Mouse (Mus musculus): ENCODE results near the gene Tigd4. TPM values are rescaled to one million over a fixed set of nuclear protein-coding genes. Genes with fewer than 3 reads are reported as not detected.

Gene Tigd4
- polyA plus RNA-seq, 1 experiment from 2014 or later, result 0.05 TPM

- no peak overlapping the region for H3K4me3 ChIP-seq (ENCODE audit: low read depth, low read length)
- ATAC-seq (peak; percentile 72), DNase-seq (ENCODE audit: low spot score) (peak; percentile 67)
- 43% methylated on average over 11 of the region's 12 CpGs for WGBS
- 0 out of 2 replicates have a peak, but pooled peaks have one; percentile 3 for TF ChIP-seq CTCF (IDR thresholded peaks at IDR 0.05)
- no peak for TF ChIP-seq EP300 (IDR thresholded peaks at IDR 0.05)
- no peaks in the 10 kb centered on the region for H3K9me3 ChIP-seq (ENCODE audit: low read length)
- no peak overlapping the region for H3K4me2 ChIP-seq (replicated peaks; ENCODE audit: low read depth, low read length)
- no peaks in the 10 kb centered on the region for H3K27me3 ChIP-seq (replicated peaks; ENCODE audit: insufficient read depth, low read length)
- no peaks in the 10 kb centered on the region for H3K4me1 ChIP-seq (ENCODE audit: insufficient read depth, low read depth, low read length)
- no peak overlapping the region for H3K9ac ChIP-seq (replicated peaks; ENCODE audit: low read depth)
- no peaks in the 10 kb centered on the region for H3K36me3 ChIP-seq (ENCODE audit: insufficient read depth, low read length)
- no peak overlapping the region for H3K27ac ChIP-seq (ENCODE audit: low read length)
These were observed 44.7 kb downstream of the Tigd4 start for GRCm38 (mm10) chr3:84637890-84638578.

GRCm38 (mm10) chr3:84638858-84639257, 45.5 kb downstream of the Tigd4 start:
- Histone ChIP-seq H3K4me2 (replicated peaks; ENCODE audit: low read depth, low read length) (no peak overlapping the region), H3K9ac (replicated peaks; ENCODE audit: low read depth) (no peak overlapping the region), H3K9me3 (ENCODE audit: low read length) (no peaks in the 10 kb centered on the region), H3K27ac (ENCODE audit: low read length) (no peak overlapping the region), H3K27me3 (replicated peaks; ENCODE audit: insufficient read depth, low read length) (no peaks in the 10 kb centered on the region), H3K36me3 (ENCODE audit: insufficient read depth, low read length) (no peaks in the 10 kb centered on the region), H3K4me3 (ENCODE audit: low read depth, low read length) (no peak overlapping the region), H3K4me1 (ENCODE audit: insufficient read depth, low read depth, low read length) (no peaks in the 10 kb centered on the region)
- ATAC-seq (no peak), DNase-seq (ENCODE audit: low spot score) (no peak)
- 79% methylated on average over 4 of the region's 4 CpGs for WGBS
- TF ChIP-seq EP300 (IDR thresholded peaks at IDR 0.05), result no peak
- no peak for TF ChIP-seq CTCF (IDR thresholded peaks at IDR 0.05)

GRCm38 (mm10) chr3:84639767-84640500, 46.6 kb downstream of the Tigd4 start:
- Histone ChIP-seq H3K4me2 (replicated peaks; ENCODE audit: low read depth, low read length) (no peak overlapping the region), H3K4me1 (ENCODE audit: insufficient read depth, low read depth, low read length) (no peaks in the 10 kb centered on the region), H3K27me3 (replicated peaks; ENCODE audit: insufficient read depth, low read length) (no peaks in the 10 kb centered on the region), H3K9ac (replicated peaks; ENCODE audit: low read depth) (no peak overlapping the region), H3K27ac (ENCODE audit: low read length) (no peak overlapping the region), H3K36me3 (ENCODE audit: insufficient read depth, low read length) (no peaks in the 10 kb centered on the region), H3K9me3 (ENCODE audit: low read length) (no peaks in the 10 kb centered on the region), H3K4me3 (ENCODE audit: low read depth, low read length) (no peak overlapping the region)
- ATAC-seq, result peak; percentile 86
- TF ChIP-seq CTCF (IDR thresholded peaks at IDR 0.05), result no peak
- no peak for TF ChIP-seq EP300 (IDR thresholded peaks at IDR 0.05)
- WGBS, result 51% methylated on average over 11 of the region's 11 CpGs
- peak; percentile 73 for DNase-seq (ENCODE audit: low spot score)

GRCm38 (mm10) chr3:84640536-84640935, 47.2 kb downstream of the Tigd4 start:
- no peak overlapping the region for H3K27ac ChIP-seq (ENCODE audit: low read length)
- no peaks in the 10 kb centered on the region for H3K4me1 ChIP-seq (ENCODE audit: insufficient read depth, low read depth, low read length)
- WGBS, result 65% methylated on average over 6 of the region's 6 CpGs
- H3K4me3 ChIP-seq (ENCODE audit: low read depth, low read length), result no peak overlapping the region
- H3K9me3 ChIP-seq (ENCODE audit: low read length), result no peaks in the 10 kb centered on the region
- no peaks in the 10 kb centered on the region for H3K27me3 ChIP-seq (replicated peaks; ENCODE audit: insufficient read depth, low read length)
- no peak for DNase-seq (ENCODE audit: low spot score)
- ATAC-seq, result no peak
- H3K36me3 ChIP-seq (ENCODE audit: insufficient read depth, low read length), result no peaks in the 10 kb centered on the region
- H3K4me2 ChIP-seq (replicated peaks; ENCODE audit: low read depth, low read length), result no peak overlapping the region
- TF ChIP-seq EP300 (IDR thresholded peaks at IDR 0.05), result no peak
- no peak for TF ChIP-seq CTCF (IDR thresholded peaks at IDR 0.05)
- no peak overlapping the region for H3K9ac ChIP-seq (replicated peaks; ENCODE audit: low read depth)

GRCm38 (mm10) chr3:84641391-84641790, 48.0 kb downstream of the Tigd4 start:
- no peak overlapping the region for H3K4me2 ChIP-seq (replicated peaks; ENCODE audit: low read depth, low read length)
- H3K4me3 ChIP-seq (ENCODE audit: low read depth, low read length), result no peak overlapping the region
- TF ChIP-seq EP300 (IDR thresholded peaks at IDR 0.05) (no peak), CTCF (IDR thresholded peaks at IDR 0.05) (no peak)
- no peak overlapping the region for H3K9ac ChIP-seq (replicated peaks; ENCODE audit: low read depth)
- ATAC-seq, result no peak
- H3K27me3 ChIP-seq (replicated peaks; ENCODE audit: insufficient read depth, low read length), result no peaks in the 10 kb centered on the region
- no peak overlapping the region for H3K27ac ChIP-seq (ENCODE audit: low read length)
- H3K36me3 ChIP-seq (ENCODE audit: insufficient read depth, low read length), result no peaks in the 10 kb centered on the region
- H3K9me3 ChIP-seq (ENCODE audit: low read length), result no peaks in the 10 kb centered on the region
- DNase-seq (ENCODE audit: low spot score), result no peak
- 82% methylated on average over 2 of the region's 2 CpGs for WGBS
- H3K4me1 ChIP-seq (ENCODE audit: insufficient read depth, low read depth, low read length), result no peaks in the 10 kb centered on the region

GRCm38 (mm10) chr3:84642942-84643341, 49.6 kb downstream of the Tigd4 start:
- WGBS, result 66% methylated on average over 4 of the region's 4 CpGs
- no peak overlapping the region for H3K4me3 ChIP-seq (ENCODE audit: low read depth, low read length)
- no peak for DNase-seq (ENCODE audit: low spot score)

More at GRCm38 (mm10) chr3:84642942-84643341, 49.6 kb downstream of the Tigd4 start:
- H3K9ac ChIP-seq (replicated peaks; ENCODE audit: low read depth), result no peak overlapping the region
- no peak for ATAC-seq
- H3K27ac ChIP-seq (ENCODE audit: low read length), result no peak overlapping the region
- no peaks in the 10 kb centered on the region for H3K4me1 ChIP-seq (ENCODE audit: insufficient read depth, low read depth, low read length)
- no peaks in the 10 kb centered on the region for H3K27me3 ChIP-seq (replicated peaks; ENCODE audit: insufficient read depth, low read length)
- no peak overlapping the region for H3K4me2 ChIP-seq (replicated peaks; ENCODE audit: low read depth, low read length)
- no peaks in the 10 kb centered on the region for H3K36me3 ChIP-seq (ENCODE audit: insufficient read depth, low read length)
- TF ChIP-seq CTCF (IDR thresholded peaks at IDR 0.05), result no peak
- no peak for TF ChIP-seq EP300 (IDR thresholded peaks at IDR 0.05)
- no peaks in the 10 kb centered on the region for H3K9me3 ChIP-seq (ENCODE audit: low read length)

Measured in lung, postnatal 0 days (tissue).